Mouse (Mus musculus): ENCODE data around the gene Dynlrb1.
A peak's percentile ranks its signal among the peaks of the same experiment; 100 is the strongest.

Dynlrb1 gene

GRCm38 (mm10) chr2:155236362-155236992, at the start of gene Dynlrb1:
Dynlrb1 (plus strand) TSS chr2:155236533.
- peak; percentile 99 for DNase-seq

- DNase-seq: peak; percentile 34
Measured at GRCm38 (mm10) chr2:155207419-155207818, 28.9 kb upstream of the Dynlrb1 start.

- no peak for DNase-seq
Measured at GRCm38 (mm10) chr2:155223145-155223544, 13.2 kb upstream of the Dynlrb1 start.

GRCm38 (mm10) chr2:155224721-155225120, 11.6 kb upstream of the Dynlrb1 start:
- DNase-seq: no peak

- no peak for DNase-seq
Measured at GRCm38 (mm10) chr2:155235746-155236361, 479 bp upstream of the Dynlrb1 start.

- peak; percentile 18 for DNase-seq
Measured at GRCm38 (mm10) chr2:155237276-155237675, 943 bp downstream of the Dynlrb1 start.

GRCm38 (mm10) chr2:155240915-155241314, 4.6 kb downstream of the Dynlrb1 start:
- peak; percentile 66 for DNase-seq

GRCm38 (mm10) chr2:155242296-155242855, 6.0 kb downstream of the Dynlrb1 start:
- no peak for DNase-seq

GRCm38 (mm10) chr2:155246231-155246630, 9.9 kb downstream of the Dynlrb1 start:
- no peak for DNase-seq

GRCm38 (mm10) chr2:155248206-155248605, 11.9 kb downstream of the Dynlrb1 start:
- no peak for DNase-seq

GRCm38 (mm10) chr2:155248718-155249117, 12.4 kb downstream of the Dynlrb1 start:
- no peak for DNase-seq

GRCm38 (mm10) chr2:155249588-155249987, 13.3 kb downstream of the Dynlrb1 start:
- DNase-seq: no peak

GRCm38 (mm10) chr2:155265526-155265925, 29.2 kb downstream of the Dynlrb1 start:
- DNase-seq: no peak

GRCm38 (mm10) chr2:155266896-155267295, 30.6 kb downstream of the Dynlrb1 start:
- DNase-seq: no peak

GRCm38 (mm10) chr2:155271957-155272356, 35.6 kb downstream of the Dynlrb1 start:
- peak; percentile 63 for DNase-seq

- DNase-seq: no peak
Measured at GRCm38 (mm10) chr2:155272396-155273170, 36.2 kb downstream of the Dynlrb1 start.

GRCm38 (mm10) chr2:155273603-155274002, 37.3 kb downstream of the Dynlrb1 start:
- no peak for DNase-seq

- peak; percentile 96 for DNase-seq
Measured at GRCm38 (mm10) chr2:155276195-155276594, 39.9 kb downstream of the Dynlrb1 start, which contains the start of gene Map1lc3a. Map1lc3a (plus strand) TSS chr2:155276297.

- peak; percentile 77 for DNase-seq
Measured at GRCm38 (mm10) chr2:155276621-155277175, 40.4 kb downstream of the Dynlrb1 start.

- DNase-seq: peak; percentile 11
Measured at GRCm38 (mm10) chr2:155277721-155278120, 41.4 kb downstream of the Dynlrb1 start.

- DNase-seq: no peak
Measured at GRCm38 (mm10) chr2:155278361-155278760, 42.0 kb downstream of the Dynlrb1 start.

- DNase-seq: no peak
Measured at GRCm38 (mm10) chr2:155279163-155279562, 42.8 kb downstream of the Dynlrb1 start.

GRCm38 (mm10) chr2:155280116-155280515, 43.8 kb downstream of the Dynlrb1 start:
- no peak for DNase-seq
